Mouse (Mus musculus): Measurements from ENCODE around the gene Wasf3. TPM values are rescaled to one million over a fixed set of nuclear protein-coding genes. Genes with fewer than 3 reads are reported as not detected.

Wasf3 gene
- polyA plus RNA-seq, 1 experiment from 2014 or later, result not detected

GRCm38 (mm10) chr5:146428109-146428508, 43.3 kb downstream of the Wasf3 start:
- H3K4me3 ChIP-seq (ENCODE audit: low read depth, low read length), result no peak overlapping the region
- no peaks in the 10 kb centered on the region for H3K9me3 ChIP-seq (ENCODE audit: low read length)
- 66% methylated on average over 4 of the region's 4 CpGs for WGBS (ENCODE audit: insufficient replicate concordance)
- no peak overlapping the region for H3K4me2 ChIP-seq (ENCODE audit: low read depth, low read length)
- TF ChIP-seq CTCF (IDR thresholded peaks at IDR 0.05; ENCODE audit: low read depth) (no peak), EP300 (IDR thresholded peaks at IDR 0.05; ENCODE audit: low read depth) (no peak)
- H3K27me3 ChIP-seq (ENCODE audit: insufficient read depth, low read length), result no peaks in the 10 kb centered on the region
- no peak overlapping the region for H3K9ac ChIP-seq (replicated peaks)
- no peak for DNase-seq
- ATAC-seq, result no peak
- no peak overlapping the region for H3K27ac ChIP-seq (ENCODE audit: low read depth)
- no peaks in the 10 kb centered on the region for H3K36me3 ChIP-seq (replicated peaks; ENCODE audit: insufficient read depth, low read length)
- no peaks in the 10 kb centered on the region for H3K4me1 ChIP-seq (ENCODE audit: insufficient read depth)

GRCm38 (mm10) chr5:146431821-146432220, 47.0 kb downstream of the Wasf3 start:
- Histone ChIP-seq H3K4me2 (ENCODE audit: low read depth, low read length) (no peak overlapping the region), H3K36me3 (replicated peaks; ENCODE audit: insufficient read depth, low read length) (no peaks in the 10 kb centered on the region), H3K9me3 (ENCODE audit: low read length) (no peaks in the 10 kb centered on the region), H3K27ac (ENCODE audit: low read depth) (no peak overlapping the region), H3K4me3 (ENCODE audit: low read depth, low read length) (no peak overlapping the region), H3K4me1 (ENCODE audit: insufficient read depth) (no peaks in the 10 kb centered on the region), H3K9ac (replicated peaks) (no peak overlapping the region), H3K27me3 (ENCODE audit: insufficient read depth, low read length) (no peaks in the 10 kb centered on the region)
- no peak for DNase-seq
- WGBS (ENCODE audit: insufficient replicate concordance), result 68% methylated on average over 3 of the region's 3 CpGs
- no peak for ATAC-seq
- TF ChIP-seq CTCF (IDR thresholded peaks at IDR 0.05; ENCODE audit: low read depth) (no peak), EP300 (IDR thresholded peaks at IDR 0.05; ENCODE audit: low read depth) (no peak)

- 71% methylated on average over 6 of the region's 6 CpGs for WGBS (ENCODE audit: insufficient replicate concordance)
Observed at GRCm38 (mm10) chr5:146432476-146432875, 47.7 kb downstream of the Wasf3 start.

GRCm38 (mm10) chr5:146435316-146435715, 50.5 kb downstream of the Wasf3 start:
- DNase-seq (no peak), ATAC-seq (no peak)
- 84% methylated on average over 16 of the region's 16 CpGs for WGBS (ENCODE audit: insufficient replicate concordance)
- Histone ChIP-seq H3K4me1 (ENCODE audit: insufficient read depth) (no peaks in the 10 kb centered on the region), H3K4me2 (ENCODE audit: low read depth, low read length) (no peak overlapping the region), H3K4me3 (ENCODE audit: low read depth, low read length) (no peak overlapping the region), H3K9ac (replicated peaks) (no peak overlapping the region), H3K9me3 (ENCODE audit: low read length) (no peaks in the 10 kb centered on the region; the same call in 1 of the 2 replicates), H3K36me3 (replicated peaks; ENCODE audit: insufficient read depth, low read length) (no peaks in the 10 kb centered on the region), H3K27ac (ENCODE audit: low read depth) (no peak overlapping the region), H3K27me3 (ENCODE audit: insufficient read depth, low read length) (no peaks in the 10 kb centered on the region)
- TF ChIP-seq EP300 (IDR thresholded peaks at IDR 0.05; ENCODE audit: low read depth) (no peak), CTCF (IDR thresholded peaks at IDR 0.05; ENCODE audit: low read depth) (no peak)

More at GRCm38 (mm10) chr5:146432476-146432875, 47.7 kb downstream of the Wasf3 start:
- Histone ChIP-seq H3K4me3 (ENCODE audit: low read depth, low read length) (no peak overlapping the region), H3K36me3 (replicated peaks; ENCODE audit: insufficient read depth, low read length) (no peaks in the 10 kb centered on the region), H3K4me2 (ENCODE audit: low read depth, low read length) (no peak overlapping the region), H3K9me3 (ENCODE audit: low read length) (no peaks in the 10 kb centered on the region), H3K27me3 (ENCODE audit: insufficient read depth, low read length) (no peaks in the 10 kb centered on the region), H3K9ac (replicated peaks) (no peak overlapping the region), H3K4me1 (ENCODE audit: insufficient read depth) (no peaks in the 10 kb centered on the region), H3K27ac (ENCODE audit: low read depth) (no peak overlapping the region)
- DNase-seq, result no peak
- TF ChIP-seq EP300 (IDR thresholded peaks at IDR 0.05; ENCODE audit: low read depth), result no peak
- no peak for TF ChIP-seq CTCF (IDR thresholded peaks at IDR 0.05; ENCODE audit: low read depth)
- no peak for ATAC-seq

GRCm38 (mm10) chr5:146436796-146437195, 52.0 kb downstream of the Wasf3 start:
- TF ChIP-seq CTCF (IDR thresholded peaks at IDR 0.05; ENCODE audit: low read depth), result no peak
- no peak for TF ChIP-seq EP300 (IDR thresholded peaks at IDR 0.05; ENCODE audit: low read depth)
- WGBS (ENCODE audit: insufficient replicate concordance), result 87% methylated on average over 11 of the region's 11 CpGs

GRCm38 (mm10) chr5:146439152-146439781, 54.5 kb downstream of the Wasf3 start:
- no peak for ATAC-seq
- no peak overlapping the region for H3K4me3 ChIP-seq (ENCODE audit: low read depth, low read length)
- TF ChIP-seq EP300 (IDR thresholded peaks at IDR 0.05; ENCODE audit: low read depth), result no peak
- no peak for TF ChIP-seq CTCF (IDR thresholded peaks at IDR 0.05; ENCODE audit: low read depth)
- H3K9me3 ChIP-seq (ENCODE audit: low read length), result no peaks in the 10 kb centered on the region; the same call in 1 of the 2 replicates
- H3K27me3 ChIP-seq (ENCODE audit: insufficient read depth, low read length), result no peaks in the 10 kb centered on the region
- H3K4me1 ChIP-seq (ENCODE audit: insufficient read depth), result no peaks in the 10 kb centered on the region
- H3K27ac ChIP-seq (ENCODE audit: low read depth), result no peak overlapping the region
- no peak overlapping the region for H3K9ac ChIP-seq (replicated peaks)
- WGBS (ENCODE audit: insufficient replicate concordance), result 82% methylated on average over 7 of the region's 7 CpGs
- no peak for DNase-seq
- no peaks in the 10 kb centered on the region for H3K36me3 ChIP-seq (replicated peaks; ENCODE audit: insufficient read depth, low read length)
- H3K4me2 ChIP-seq (ENCODE audit: low read depth, low read length), result no peak overlapping the region

More at GRCm38 (mm10) chr5:146436796-146437195, 52.0 kb downstream of the Wasf3 start:
- H3K9me3 ChIP-seq (ENCODE audit: low read length), result no peaks in the 10 kb centered on the region; the same call in 1 of the 2 replicates
- no peak overlapping the region for H3K4me3 ChIP-seq (ENCODE audit: low read depth, low read length)
- no peak overlapping the region for H3K4me2 ChIP-seq (ENCODE audit: low read depth, low read length)
- no peak for DNase-seq
- no peaks in the 10 kb centered on the region for H3K4me1 ChIP-seq (ENCODE audit: insufficient read depth)
- no peaks in the 10 kb centered on the region for H3K36me3 ChIP-seq (replicated peaks; ENCODE audit: insufficient read depth, low read length)
- no peaks in the 10 kb centered on the region for H3K27me3 ChIP-seq (ENCODE audit: insufficient read depth, low read length)
- no peak overlapping the region for H3K27ac ChIP-seq (ENCODE audit: low read depth)
- ATAC-seq, result no peak
- no peak overlapping the region for H3K9ac ChIP-seq (replicated peaks)

All from liver, postnatal 0 days (tissue).